Mouse (Mus musculus): Measurements from ENCODE around the gene Sphk2. TPM values are rescaled to one million over a fixed set of nuclear protein-coding genes. Genes with fewer than 3 reads are reported as not detected.
"Not testable (repeated sequence)": the region's sequence is repeated elsewhere in the genome, so short reads cannot be mapped to it uniquely, and the experiment has no call there.

Sphk2 gene
- total RNA-seq, 2 experiments from 2014 or later: 30.5 to 31.4 TPM

DNA sequence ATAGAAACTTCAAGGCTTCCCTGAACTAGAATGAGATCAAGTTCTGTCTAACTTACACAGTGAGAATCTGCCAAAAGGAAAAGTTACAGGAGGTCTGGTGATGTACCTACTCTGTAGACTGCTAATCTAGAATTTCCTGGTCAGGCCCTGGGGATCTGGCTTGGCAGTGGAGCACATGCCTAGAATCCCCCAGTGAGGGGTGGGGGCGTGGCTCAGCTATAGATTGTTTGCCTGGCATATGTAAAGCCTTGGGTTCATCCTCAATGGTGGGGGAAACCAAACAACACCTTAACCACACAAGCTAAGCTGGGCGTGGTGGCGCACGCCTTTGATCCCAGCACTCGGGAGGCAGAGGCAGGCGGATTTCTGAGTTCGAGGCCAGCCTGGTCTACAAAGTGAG, 19.9 kb downstream of the Sphk2 start:
- DNase-seq (ENCODE audit: low spot score in 2 of 2): no peak

GRCm38 (mm10) chr7:45695098-45695497, 22.7 kb downstream of the Sphk2 start:
- no peak for DNase-seq (ENCODE audit: low spot score in 2 of 2)

GRCm38 (mm10) chr7:45693921-45694591, 23.7 kb downstream of the Sphk2 start, which contains the start of gene Sec1:
Sec1 (minus strand) TSS chr7:45694402.
- no peak for DNase-seq (ENCODE audit: low spot score in 2 of 2)

GRCm38 (mm10) chr7:45692364-45692763, 25.4 kb downstream of the Sphk2 start:
- DNase-seq (ENCODE audit: low spot score in 2 of 2): no peak

GRCm38 (mm10) chr7:45689800-45690199, 28.0 kb downstream of the Sphk2 start:
- DNase-seq (ENCODE audit: low spot score in 2 of 2): no peak

DNA sequence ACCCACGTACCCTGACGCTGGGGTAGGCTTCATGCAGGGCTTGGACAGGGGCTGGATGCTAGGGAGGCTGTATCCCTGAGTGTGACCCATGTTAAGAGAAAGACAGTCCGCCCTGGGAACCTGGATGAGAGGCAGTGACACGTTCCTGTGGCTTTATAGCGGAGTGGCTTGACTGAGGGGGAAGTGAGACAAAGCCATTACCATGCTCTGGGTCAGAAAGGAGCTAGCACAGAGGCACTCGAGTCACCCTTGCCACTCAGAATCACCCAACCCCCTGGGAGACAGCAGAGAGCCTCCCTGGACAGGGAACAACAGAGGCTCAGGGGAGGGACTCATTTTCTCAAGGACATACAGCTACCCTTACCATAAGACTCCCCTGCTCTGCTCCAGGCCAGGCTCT, 28.7 kb downstream of the Sphk2 start:
- no peak for DNase-seq (ENCODE audit: low spot score in 2 of 2)

- no peak for DNase-seq (ENCODE audit: low spot score in 2 of 2)
Measured at GRCm38 (mm10) chr7:45686841-45687240, 31.0 kb downstream of the Sphk2 start.

DNA sequence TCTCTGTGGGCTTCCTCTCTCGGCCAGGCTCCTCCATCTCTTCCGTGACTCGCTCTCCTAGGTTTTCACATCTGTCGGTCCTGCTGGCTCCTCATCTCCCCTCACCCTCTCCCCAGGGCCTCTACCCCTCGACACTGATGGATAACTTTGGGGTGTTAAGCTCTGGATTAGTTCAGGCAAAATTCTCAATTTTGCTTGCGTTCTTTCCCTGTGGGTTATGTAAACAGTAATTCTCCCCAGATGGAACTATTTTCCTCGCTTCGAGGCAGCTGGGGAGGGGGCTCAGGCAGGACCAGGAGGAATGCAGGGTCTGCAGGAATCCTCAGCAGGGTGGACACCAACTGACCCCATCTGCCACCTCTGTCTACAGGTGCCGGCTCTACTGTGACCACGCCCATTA, 32.0 kb downstream of the Sphk2 start:
- DNase-seq (ENCODE audit: low spot score in 2 of 2): no peak

DNA sequence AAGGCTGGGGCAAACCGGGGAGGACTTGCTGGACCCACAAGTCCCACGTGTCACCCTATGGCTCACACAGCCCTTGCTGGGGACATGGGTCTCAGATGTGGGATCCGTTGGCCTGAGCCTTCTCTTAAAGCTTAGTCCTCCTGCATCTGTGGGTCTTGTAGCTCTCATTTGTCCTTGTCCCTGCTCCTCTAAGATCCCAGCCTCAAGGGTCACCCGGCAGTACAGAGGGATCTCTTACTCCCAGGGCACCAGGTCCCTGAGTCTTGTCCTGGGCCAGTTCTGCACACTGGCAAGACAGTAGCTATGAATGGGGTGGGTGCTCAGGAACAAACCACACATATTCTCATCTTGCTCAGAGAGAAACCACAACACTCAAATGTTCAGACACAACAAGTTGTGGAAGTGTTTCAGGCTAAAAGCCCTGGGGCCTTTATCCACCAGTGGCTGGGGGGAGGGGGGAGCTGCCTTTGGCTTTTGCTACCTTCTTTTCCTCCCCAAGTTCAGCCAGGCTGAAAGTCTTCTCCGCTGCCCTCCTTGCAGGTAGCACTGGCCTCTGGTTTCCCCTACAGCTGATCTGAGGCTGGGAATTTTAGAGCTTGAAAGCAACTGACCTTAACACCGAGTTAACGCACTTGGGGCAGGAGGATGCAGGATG, 34.3 kb downstream of the Sphk2 start, which contains the start of gene Ntn5:
Gene Ntn5 (plus strand): TSS at position 627 of the 655 bp plus-strand sequence.
- no peak for DNase-seq (ENCODE audit: low spot score in 2 of 2)

DNA sequence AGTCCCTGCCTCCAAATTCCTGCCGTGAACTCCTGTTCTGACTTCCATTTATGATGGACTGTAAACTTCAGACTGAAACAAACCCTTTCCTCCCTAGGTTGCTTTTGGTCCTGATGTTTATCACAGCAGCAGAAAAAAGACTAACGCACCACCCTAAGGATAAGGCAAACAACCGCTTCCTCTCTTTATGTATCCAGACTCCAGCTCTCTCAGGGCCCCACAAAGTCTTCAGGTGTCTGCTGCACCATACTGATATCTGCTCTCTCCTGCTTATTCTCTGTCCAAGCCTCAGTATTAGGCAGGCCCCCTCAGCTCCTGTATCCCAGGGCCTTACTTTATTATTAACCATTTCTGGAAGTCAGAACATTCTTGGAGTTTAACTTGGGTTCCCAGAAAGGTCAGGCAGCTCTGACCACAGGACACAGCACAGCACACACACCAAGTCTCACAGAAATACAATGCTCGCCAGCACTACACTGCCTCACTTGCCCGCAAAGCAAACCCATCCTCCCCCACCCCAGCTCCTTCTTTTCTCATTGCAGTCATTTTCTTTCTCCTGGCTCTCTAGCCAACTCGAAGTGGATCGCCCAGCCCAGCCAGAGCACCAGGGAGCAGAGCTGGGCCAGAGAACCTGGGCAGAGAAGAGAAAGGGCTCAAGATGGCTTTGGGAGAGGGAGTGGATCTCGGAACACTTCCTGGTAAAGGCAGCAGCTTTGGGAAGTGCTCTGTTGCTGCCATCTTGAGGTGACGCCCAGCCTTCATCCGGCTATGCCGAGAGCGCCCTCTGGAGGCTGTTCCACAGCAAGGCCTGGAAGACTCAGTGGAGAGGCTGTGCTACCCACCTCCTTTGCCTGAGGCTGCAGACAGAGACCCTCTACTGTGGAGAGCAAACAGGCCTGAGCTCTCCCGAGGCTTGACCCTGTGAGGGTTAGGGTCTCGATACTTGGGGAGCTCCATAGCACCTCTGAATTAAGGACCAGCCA, 35.4 kb downstream of the Sphk2 start:
- peak; percentile 89 to 92 for DNase-seq (ENCODE audit: low spot score in 2 of 2)

GRCm38 (mm10) chr7:45681046-45681736, 36.6 kb downstream of the Sphk2 start:
- DNase-seq (ENCODE audit: low spot score in 2 of 2): no peak

DNA sequence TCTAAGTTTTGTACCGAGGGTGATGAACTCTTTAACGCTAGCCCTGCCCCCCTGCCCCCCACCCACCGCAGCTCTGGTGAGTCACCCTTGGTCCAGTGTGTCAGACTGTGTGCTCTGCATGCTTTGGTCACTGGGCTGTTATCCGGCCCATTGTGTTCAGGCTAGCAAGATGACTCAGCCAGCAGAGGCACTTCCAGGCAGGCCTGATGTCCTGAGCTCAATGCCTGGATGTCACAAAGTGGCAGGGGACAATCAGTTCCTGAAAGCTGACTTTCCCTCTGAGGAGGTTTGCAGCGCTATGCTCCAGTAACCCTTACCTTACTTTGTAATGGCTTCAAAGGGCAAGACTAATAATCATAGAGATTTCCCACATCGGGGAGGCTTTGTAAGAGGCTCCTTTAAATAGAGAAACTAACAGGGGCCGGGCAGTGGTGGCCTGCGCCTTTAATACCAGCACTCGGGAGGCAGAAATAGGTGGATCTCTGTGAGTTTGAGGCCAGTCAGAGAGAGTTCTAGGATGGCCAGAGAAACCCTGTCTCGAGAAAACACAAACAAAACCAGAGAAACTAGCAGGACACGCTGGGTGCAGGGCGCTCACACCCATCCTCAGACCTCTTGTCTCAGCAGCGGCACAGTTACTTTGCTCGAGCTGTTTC, 37.7 kb downstream of the Sphk2 start:
- DNase-seq (ENCODE audit: low spot score in 2 of 2): no peak

DNA sequence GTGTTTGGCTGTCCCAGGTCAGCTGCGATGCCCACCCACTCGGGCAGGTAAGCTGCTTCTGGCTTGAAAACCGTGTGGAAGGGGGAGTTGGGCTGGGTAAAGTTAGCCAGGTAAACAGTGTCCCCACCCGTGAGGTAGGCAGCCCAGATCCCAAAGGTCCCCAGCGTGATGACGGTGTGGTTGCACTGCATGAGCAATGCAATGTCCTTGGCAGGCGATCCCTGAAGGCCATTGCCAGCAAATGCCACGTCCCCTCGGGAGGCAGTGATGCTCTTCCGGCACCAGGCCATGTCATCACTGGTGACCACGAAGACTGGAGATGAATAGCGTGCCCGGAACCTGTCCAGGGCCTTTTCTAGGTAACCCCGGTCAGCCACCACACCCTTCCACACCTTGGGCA, 39.3 kb downstream of the Sphk2 start:
- no peak for DNase-seq (ENCODE audit: low spot score in 2 of 2)

GRCm38 (mm10) chr7:45677627-45678295, 40.0 kb downstream of the Sphk2 start:
- no peak for DNase-seq (ENCODE audit: low spot score in 2 of 2)

- DNase-seq (ENCODE audit: low spot score in 2 of 2): no peak
Measured at GRCm38 (mm10) chr7:45668921-45669320, 48.9 kb downstream of the Sphk2 start.

GRCm38 (mm10) chr7:45667761-45668160, 50.0 kb downstream of the Sphk2 start:
- peak in 1 of 2 experiments; percentile 44 for DNase-seq (ENCODE audit: low spot score in 2 of 2)

GRCm38 (mm10) chr7:45666161-45666560, 51.6 kb downstream of the Sphk2 start, which contains the start of gene Fut2:
Fut2 (minus strand) TSS chr7:45666394.
- no peak for DNase-seq (ENCODE audit: low spot score in 2 of 2)

GRCm38 (mm10) chr7:45665303-45666138, 52.3 kb downstream of the Sphk2 start:
- no peak for DNase-seq (ENCODE audit: low spot score in 2 of 2)

GRCm38 (mm10) chr7:45661702-45662101, 56.1 kb downstream of the Sphk2 start:
- not testable (repeated sequence) for DNase-seq (ENCODE audit: low spot score in 2 of 2)

Measured in layer of hippocampus, postnatal 14 days (tissue).